Mouse (Mus musculus): Measurements from ENCODE around the gene Tnrc6a. TPM values are rescaled to one million over a fixed set of nuclear protein-coding genes. Genes with fewer than 3 reads are reported as not detected.

Gene Tnrc6a
- polyA plus RNA-seq, 1 experiment from 2014 or later = 37.3 TPM

- no peak for ATAC-seq
- Histone ChIP-seq H3K4me2 (ENCODE audit: low read length) (no peak overlapping the region), H3K4me3 (ENCODE audit: low read length) (no peak overlapping the region), H3K27me3 (replicated peaks; ENCODE audit: control insufficient read depth, insufficient read depth, low read length) (no peaks in the 10 kb centered on the region), H3K4me1 (ENCODE audit: control insufficient read depth, insufficient read depth, low read depth, low read length) (no peaks in the 10 kb centered on the region), H3K27ac (ENCODE audit: low read depth, low read length) (no peak overlapping the region), H3K36me3 (ENCODE audit: control insufficient read depth, insufficient read depth, low read length) (peaks cover 61% of the 10 kb centered on the region), H3K9me3 (ENCODE audit: control insufficient read depth, low read length) (no peaks in the 10 kb centered on the region), H3K9ac (ENCODE audit: low read depth, low read length) (no peak overlapping the region)
- 85% methylated on average over 2 of the region's 2 CpGs for WGBS
Observed at GRCm38 (mm10) chr7:123169618-123170017, 45.9 kb downstream of the Tnrc6a start.

DNA sequence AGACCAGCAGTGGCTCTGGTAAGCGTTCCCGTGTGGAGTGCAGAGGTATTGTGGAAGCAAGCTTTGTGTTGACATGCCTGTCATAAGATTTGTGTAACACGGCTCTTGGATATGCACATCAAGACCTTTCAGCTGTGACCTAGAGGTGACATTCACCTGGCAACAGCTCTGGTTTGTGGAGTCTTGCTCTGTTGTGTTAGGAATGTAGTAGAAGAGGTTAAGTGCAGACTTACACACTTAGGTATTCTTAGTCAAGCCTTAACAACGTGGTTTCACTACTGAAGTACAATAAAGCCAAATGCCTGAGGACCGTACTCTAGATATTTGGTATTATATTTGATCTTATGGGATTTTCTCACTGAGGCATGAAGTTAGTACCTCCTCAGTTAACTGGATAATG, 48.4 kb downstream of the Tnrc6a start:
- WGBS = 92% methylated on average over 5 of the region's 5 CpGs
- H3K9me3 ChIP-seq (ENCODE audit: control insufficient read depth, low read length) = no peaks in the 10 kb centered on the region
- H3K27me3 ChIP-seq (replicated peaks; ENCODE audit: control insufficient read depth, insufficient read depth, low read length) = no peaks in the 10 kb centered on the region
- no peak overlapping the region for H3K4me3 ChIP-seq (ENCODE audit: low read length)
- no peak for ATAC-seq
- H3K27ac ChIP-seq (ENCODE audit: low read depth, low read length) = no peak overlapping the region
- H3K4me1 ChIP-seq (ENCODE audit: control insufficient read depth, insufficient read depth, low read depth, low read length) = no peaks in the 10 kb centered on the region
- H3K9ac ChIP-seq (ENCODE audit: low read depth, low read length) = no peak overlapping the region
- H3K4me2 ChIP-seq (ENCODE audit: low read length) = no peak overlapping the region
- peaks cover 47% of the 10 kb centered on the region for H3K36me3 ChIP-seq (ENCODE audit: control insufficient read depth, insufficient read depth, low read length)

DNA sequence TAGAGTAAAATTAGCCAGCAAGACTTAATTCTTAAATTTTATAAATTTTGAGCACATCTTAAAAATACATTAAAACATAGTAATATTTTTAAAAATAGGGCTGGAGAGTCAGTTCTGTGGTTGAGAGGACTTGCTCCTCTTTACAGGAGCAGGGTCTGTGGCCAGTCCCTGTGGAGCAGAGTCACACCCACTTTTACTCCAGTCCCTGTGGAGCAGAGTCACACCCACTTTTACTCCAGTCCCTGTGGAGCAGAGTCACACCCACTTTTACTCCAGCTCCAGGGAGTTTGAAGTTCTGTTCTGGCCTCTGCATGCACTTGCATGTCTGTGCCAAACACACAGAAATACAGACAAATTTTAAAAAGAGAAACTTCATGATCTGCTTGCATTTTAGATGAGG, 53.5 kb downstream of the Tnrc6a start:
- no peaks in the 10 kb centered on the region for H3K4me1 ChIP-seq (ENCODE audit: control insufficient read depth, insufficient read depth, low read depth, low read length)
- no peak overlapping the region for H3K27ac ChIP-seq (ENCODE audit: low read depth, low read length)
- H3K9me3 ChIP-seq (ENCODE audit: control insufficient read depth, low read length) = no peaks in the 10 kb centered on the region
- peaks cover 51% of the 10 kb centered on the region for H3K36me3 ChIP-seq (ENCODE audit: control insufficient read depth, insufficient read depth, low read length)
- no peak for ATAC-seq
- no peak overlapping the region for H3K9ac ChIP-seq (ENCODE audit: low read depth, low read length)
- no peaks in the 10 kb centered on the region for H3K27me3 ChIP-seq (replicated peaks; ENCODE audit: control insufficient read depth, insufficient read depth, low read length)
- no peak overlapping the region for H3K4me3 ChIP-seq (ENCODE audit: low read length)
- no peak overlapping the region for H3K4me2 ChIP-seq (ENCODE audit: low read length)

- no peaks in the 10 kb centered on the region for H3K9me3 ChIP-seq (ENCODE audit: control insufficient read depth, low read length)
- no peaks in the 10 kb centered on the region for H3K27me3 ChIP-seq (replicated peaks; ENCODE audit: control insufficient read depth, insufficient read depth, low read length)
- no peak overlapping the region for H3K4me2 ChIP-seq (ENCODE audit: low read length)
- no peak overlapping the region for H3K27ac ChIP-seq (ENCODE audit: low read depth, low read length)
- WGBS = 85% methylated on average over 20 of the region's 20 CpGs
- H3K4me3 ChIP-seq (ENCODE audit: low read length) = no peak overlapping the region
- H3K4me1 ChIP-seq (ENCODE audit: control insufficient read depth, insufficient read depth, low read depth, low read length) = no peaks in the 10 kb centered on the region
- no peak for ATAC-seq
- no peak overlapping the region for H3K9ac ChIP-seq (ENCODE audit: low read depth, low read length)
- H3K36me3 ChIP-seq (ENCODE audit: control insufficient read depth, insufficient read depth, low read length) = peaks cover 65% of the 10 kb centered on the region
Observed at GRCm38 (mm10) chr7:123181787-123182701, 58.4 kb downstream of the Tnrc6a start.

- peaks cover 71% of the 10 kb centered on the region for H3K36me3 ChIP-seq (ENCODE audit: control insufficient read depth, insufficient read depth, low read length)
- no peaks in the 10 kb centered on the region for H3K27me3 ChIP-seq (replicated peaks; ENCODE audit: control insufficient read depth, insufficient read depth, low read length)
- no peaks in the 10 kb centered on the region for H3K9me3 ChIP-seq (ENCODE audit: control insufficient read depth, low read length)
- H3K4me3 ChIP-seq (ENCODE audit: low read length) = no peak overlapping the region
- no peak for ATAC-seq
- 90% methylated on average over 1 of the region's 1 CpGs for WGBS
- no peak overlapping the region for H3K9ac ChIP-seq (ENCODE audit: low read depth, low read length)
- no peak overlapping the region for H3K4me2 ChIP-seq (ENCODE audit: low read length)
- H3K4me1 ChIP-seq (ENCODE audit: control insufficient read depth, insufficient read depth, low read depth, low read length) = no peaks in the 10 kb centered on the region
- no peak overlapping the region for H3K27ac ChIP-seq (ENCODE audit: low read depth, low read length)
Observed at GRCm38 (mm10) chr7:123184891-123185290, 61.2 kb downstream of the Tnrc6a start.

GRCm38 (mm10) chr7:123186463-123186862, 62.8 kb downstream of the Tnrc6a start:
- Histone ChIP-seq H3K27me3 (replicated peaks; ENCODE audit: control insufficient read depth, insufficient read depth, low read length) (no peaks in the 10 kb centered on the region), H3K4me2 (ENCODE audit: low read length) (no peak overlapping the region), H3K9me3 (ENCODE audit: control insufficient read depth, low read length) (no peaks in the 10 kb centered on the region), H3K4me1 (ENCODE audit: control insufficient read depth, insufficient read depth, low read depth, low read length) (no peaks in the 10 kb centered on the region), H3K36me3 (ENCODE audit: control insufficient read depth, insufficient read depth, low read length) (peaks cover 67% of the 10 kb centered on the region), H3K4me3 (ENCODE audit: low read length) (no peak overlapping the region), H3K9ac (ENCODE audit: low read depth, low read length) (no peak overlapping the region), H3K27ac (ENCODE audit: low read depth, low read length) (no peak overlapping the region)
- ATAC-seq = no peak
- WGBS = 87% methylated on average over 6 of the region's 6 CpGs

DNA sequence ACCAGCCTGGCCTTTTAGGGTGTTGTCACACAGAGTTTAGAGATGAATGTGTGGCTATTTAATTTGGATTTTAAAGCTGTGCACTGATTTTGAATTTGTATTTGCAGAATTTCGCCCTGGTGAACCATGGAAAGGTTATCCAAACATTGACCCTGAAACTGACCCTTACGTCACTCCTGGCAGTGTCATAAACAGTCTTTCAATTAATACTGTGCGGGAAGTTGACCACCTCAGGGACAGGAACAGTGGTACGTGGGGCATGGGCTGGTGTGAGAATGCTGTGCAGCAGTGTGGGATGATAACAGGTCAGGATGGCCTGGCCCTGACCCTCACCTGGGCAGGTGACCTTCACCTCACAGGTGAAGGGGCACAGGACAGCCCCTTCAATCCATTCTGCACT, 63.6 kb downstream of the Tnrc6a start:
- Histone ChIP-seq H3K4me1 (ENCODE audit: control insufficient read depth, insufficient read depth, low read depth, low read length) (no peaks in the 10 kb centered on the region), H3K4me3 (ENCODE audit: low read length) (no peak overlapping the region), H3K36me3 (ENCODE audit: control insufficient read depth, insufficient read depth, low read length) (peaks cover 69% of the 10 kb centered on the region), H3K9ac (ENCODE audit: low read depth, low read length) (no peak overlapping the region), H3K4me2 (ENCODE audit: low read length) (no peak overlapping the region), H3K27ac (ENCODE audit: low read depth, low read length) (no peak overlapping the region), H3K27me3 (replicated peaks; ENCODE audit: control insufficient read depth, insufficient read depth, low read length) (no peaks in the 10 kb centered on the region), H3K9me3 (ENCODE audit: control insufficient read depth, low read length) (no peaks in the 10 kb centered on the region)
- ATAC-seq = no peak
- 91% methylated on average over 4 of the region's 4 CpGs for WGBS

GRCm38 (mm10) chr7:123188462-123188861, 64.8 kb downstream of the Tnrc6a start:
- H3K36me3 ChIP-seq (ENCODE audit: control insufficient read depth, insufficient read depth, low read length) = peaks cover 70% of the 10 kb centered on the region
- no peak overlapping the region for H3K27ac ChIP-seq (ENCODE audit: low read depth, low read length)
- H3K9ac ChIP-seq (ENCODE audit: low read depth, low read length) = no peak overlapping the region
- no peak overlapping the region for H3K4me2 ChIP-seq (ENCODE audit: low read length)
- no peaks in the 10 kb centered on the region for H3K27me3 ChIP-seq (replicated peaks; ENCODE audit: control insufficient read depth, insufficient read depth, low read length)
- H3K9me3 ChIP-seq (ENCODE audit: control insufficient read depth, low read length) = no peaks in the 10 kb centered on the region
- no peaks in the 10 kb centered on the region for H3K4me1 ChIP-seq (ENCODE audit: control insufficient read depth, insufficient read depth, low read depth, low read length)
- no peak for ATAC-seq
- no peak overlapping the region for H3K4me3 ChIP-seq (ENCODE audit: low read length)
- WGBS = 93% methylated on average over 3 of the region's 3 CpGs

DNA sequence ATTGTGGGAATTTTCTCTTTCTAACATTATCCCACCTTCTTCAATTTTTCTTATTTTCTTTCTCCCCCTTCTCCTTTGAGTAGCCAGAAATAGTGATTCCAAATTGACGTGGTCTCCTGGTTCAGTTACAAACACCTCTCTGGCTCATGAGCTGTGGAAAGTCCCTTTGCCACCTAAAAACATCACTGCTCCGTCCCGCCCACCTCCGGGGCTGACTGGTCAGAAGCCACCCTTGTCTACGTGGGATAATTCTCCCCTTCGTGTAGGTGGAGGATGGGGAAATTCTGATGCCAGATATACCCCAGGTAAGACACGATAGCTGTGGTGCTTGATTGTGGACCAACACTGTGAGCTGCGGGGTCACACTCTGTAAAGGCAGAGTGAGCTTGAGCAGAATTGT, 66.1 kb downstream of the Tnrc6a start:
- Histone ChIP-seq H3K4me2 (ENCODE audit: low read length) (no peak overlapping the region), H3K9ac (ENCODE audit: low read depth, low read length) (no peak overlapping the region), H3K27ac (ENCODE audit: low read depth, low read length) (no peak overlapping the region), H3K4me1 (ENCODE audit: control insufficient read depth, insufficient read depth, low read depth, low read length) (no peaks in the 10 kb centered on the region), H3K4me3 (ENCODE audit: low read length) (no peak overlapping the region), H3K9me3 (ENCODE audit: control insufficient read depth, low read length) (no peaks in the 10 kb centered on the region), H3K36me3 (ENCODE audit: control insufficient read depth, insufficient read depth, low read length) (peaks cover 62% of the 10 kb centered on the region), H3K27me3 (replicated peaks; ENCODE audit: control insufficient read depth, insufficient read depth, low read length) (no peaks in the 10 kb centered on the region)
- 95% methylated on average over 8 of the region's 8 CpGs for WGBS
- no peak for ATAC-seq

Data from hindbrain, embryonic 16.5 days (tissue).